Mouse (Mus musculus) liver, embryonic 14.5 days (tissue): Measurements from ENCODE around the gene Gfod1.

ENCODE experiments used
- CTCF ChIP-seq: IDR thresholded peaks from 2 replicates; pipeline ENCODE4 v1.5.1; 2016; ENCODE audit warnings: antibody characterized with exemption, low read depth, control low read depth
- EP300 ChIP-seq: IDR thresholded peaks from 2 replicates; pipeline ENCODE4 v1.6.1; 2016; ENCODE audit warnings: antibody characterized with exemption, low read depth

DNA sequence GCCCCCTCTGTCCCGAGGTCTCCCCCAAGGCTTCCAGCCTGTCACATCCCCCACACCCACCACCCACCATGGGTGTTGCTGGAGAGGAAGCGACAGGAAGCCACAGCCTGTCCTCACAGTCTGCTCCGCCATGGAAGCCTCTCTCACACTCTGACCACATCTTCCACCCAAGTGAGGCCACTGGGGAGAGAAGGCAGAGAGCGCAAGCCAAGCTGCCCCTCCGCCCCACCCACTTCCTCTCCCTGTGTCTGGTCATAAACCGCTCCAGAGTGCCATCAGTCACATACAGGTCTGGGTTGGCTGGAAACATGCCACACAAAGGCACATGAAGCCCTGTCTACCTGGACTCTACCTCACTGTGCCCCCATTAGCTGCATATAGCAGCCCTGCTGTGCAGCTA is 53.3 kb downstream of the Gfod1 start:
- TF ChIP-seq CTCF (no peak), EP300 (no peak)
